Mouse (Mus musculus) B cell, adult 2 months (primary cell): ENCODE results near the gene Hist1h1c.
"Not testable (repeated sequence)": the region's sequence is repeated elsewhere in the genome, so short reads cannot be mapped to it uniquely, and the experiment has no call there.

Source experiments
- DNase-seq, 2 experiments: peaks; one replicate each; pipeline ENCODE4 v3.0.0; 2022

Hist1h1c gene

DNA sequence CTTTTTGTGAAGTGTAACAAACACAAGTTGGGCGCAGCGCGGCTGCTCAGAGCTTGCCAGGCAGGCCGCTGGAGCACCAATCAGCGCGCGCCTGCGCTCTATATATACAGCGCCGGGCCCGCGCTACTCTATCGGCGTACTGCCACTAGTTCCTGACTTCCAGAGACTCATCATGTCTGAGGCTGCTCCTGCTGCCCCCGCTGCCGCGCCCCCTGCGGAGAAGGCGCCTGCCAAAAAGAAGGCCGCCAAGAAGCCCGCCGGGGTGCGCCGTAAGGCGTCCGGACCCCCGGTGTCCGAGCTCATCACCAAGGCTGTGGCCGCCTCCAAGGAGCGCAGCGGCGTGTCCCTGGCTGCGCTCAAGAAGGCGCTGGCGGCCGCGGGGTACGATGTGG is at the start of gene Hist1h1c:
Hist1h1c (plus strand) TSS at position 132 of the 392 bp plus-strand sequence.
- DNase-seq = peak; percentile 95 to 96

DNA sequence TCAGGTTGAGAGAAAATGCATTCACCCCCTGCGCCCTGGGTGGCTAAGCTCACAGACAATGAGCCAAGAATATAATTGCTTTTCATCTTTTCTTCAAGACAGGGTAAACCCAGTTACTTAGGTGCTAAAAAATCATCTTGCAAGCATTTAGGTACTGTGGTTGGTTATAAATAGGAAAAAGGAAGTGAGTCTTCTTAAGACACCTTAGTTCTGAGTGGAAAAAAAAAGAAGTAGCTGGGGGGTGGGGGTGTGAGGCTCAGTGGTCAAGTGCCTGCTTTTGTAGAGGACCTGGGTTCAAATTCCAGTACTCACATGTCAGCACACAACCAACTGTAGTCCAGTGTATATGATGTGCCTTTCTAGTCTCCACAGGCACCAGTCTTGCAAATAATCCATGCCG is 49.7 kb upstream of the Hist1h1c start:
- peak in 1 of 2 experiments; percentile 14 for DNase-seq

DNA sequence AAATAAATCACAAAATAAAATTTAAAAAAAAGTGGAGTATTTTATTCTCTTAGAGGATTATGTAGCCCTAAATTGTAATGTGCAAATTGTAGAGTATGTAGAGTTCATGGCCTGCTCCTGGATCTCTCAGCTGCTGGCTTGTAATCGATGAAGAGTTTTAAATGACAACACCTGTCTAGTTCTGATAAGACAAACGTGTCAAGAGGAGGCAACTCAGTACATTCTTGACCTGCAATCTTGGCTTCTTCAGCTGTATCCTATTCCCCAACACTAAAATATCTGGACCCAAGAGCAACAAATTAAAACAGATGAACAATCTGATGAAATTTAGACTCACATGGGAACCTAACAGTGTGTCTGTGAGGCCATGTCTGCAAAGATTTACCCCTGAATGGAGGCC is 49.1 kb upstream of the Hist1h1c start:
- DNase-seq = no peak

DNA sequence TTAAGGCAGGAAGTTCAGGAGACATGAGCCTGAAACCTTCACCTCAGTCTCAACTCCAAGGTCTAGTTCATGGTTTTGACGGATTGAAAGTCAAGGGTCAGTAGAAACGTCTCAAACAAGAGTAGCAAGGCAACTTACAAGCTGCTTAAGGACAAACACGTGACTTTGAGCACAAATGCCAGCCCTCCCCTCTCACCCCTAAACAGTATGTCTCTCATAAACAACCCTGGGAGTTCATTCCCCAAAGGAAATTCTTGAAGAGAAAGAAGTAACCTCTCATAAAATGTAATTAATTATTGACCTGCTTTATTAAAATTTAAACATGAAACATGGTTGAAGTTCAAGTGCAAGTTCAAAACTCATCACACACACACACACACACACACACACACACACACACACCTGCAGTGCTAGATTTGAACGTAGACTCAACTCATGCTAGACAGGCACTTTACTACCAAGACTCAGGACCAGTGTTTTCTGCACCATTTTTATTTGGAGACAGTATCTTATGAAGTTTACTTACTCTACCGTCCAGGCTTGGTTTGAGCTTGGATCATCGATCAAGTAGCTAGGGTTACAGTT is 44.7 kb upstream of the Hist1h1c start:
- no peak for DNase-seq

DNA sequence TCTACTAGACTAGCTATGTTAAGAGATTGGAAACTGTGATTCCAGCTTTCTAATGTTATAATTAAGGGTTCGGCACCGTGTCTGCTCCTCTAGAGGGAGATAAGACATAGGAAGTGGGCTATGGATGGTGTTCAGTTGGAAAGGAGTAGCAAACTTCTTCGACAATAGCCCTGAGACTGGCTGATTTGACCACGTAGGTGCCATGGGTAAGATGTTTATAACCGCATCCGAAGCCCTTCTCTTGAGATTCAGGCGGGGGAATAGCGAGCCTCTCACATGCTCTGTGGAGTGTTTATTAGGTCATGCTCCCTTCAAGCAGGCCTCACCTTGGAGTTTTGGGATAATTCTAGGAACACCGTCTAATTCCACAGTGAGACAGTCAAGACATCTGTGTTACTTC is 43.7 kb upstream of the Hist1h1c start:
- no peak for DNase-seq

DNA sequence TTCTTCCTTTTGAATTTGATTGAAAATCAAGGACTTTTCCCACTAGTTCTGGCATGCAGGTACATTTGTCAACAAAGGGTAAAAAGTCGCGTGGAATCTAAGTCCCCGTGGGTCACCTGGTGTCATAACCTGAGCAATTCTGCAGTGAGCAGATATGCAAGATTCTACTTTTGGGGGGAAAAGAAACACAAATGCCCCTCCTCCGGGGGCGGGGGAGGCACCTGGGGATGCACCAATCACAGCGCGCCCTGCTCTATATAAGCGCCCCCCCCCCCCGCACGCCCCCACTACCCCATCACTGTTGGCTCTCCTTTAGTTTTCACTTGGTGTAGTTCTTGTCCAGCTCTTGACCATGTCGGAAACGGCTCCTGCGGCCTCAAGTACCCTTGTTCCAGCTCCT is 43.1 kb upstream of the Hist1h1c start, which contains the start of gene Hist1h1t:
Hist1h1t (plus strand) TSS at position 301 of the 400 bp plus-strand sequence.
- no peak for DNase-seq

DNA sequence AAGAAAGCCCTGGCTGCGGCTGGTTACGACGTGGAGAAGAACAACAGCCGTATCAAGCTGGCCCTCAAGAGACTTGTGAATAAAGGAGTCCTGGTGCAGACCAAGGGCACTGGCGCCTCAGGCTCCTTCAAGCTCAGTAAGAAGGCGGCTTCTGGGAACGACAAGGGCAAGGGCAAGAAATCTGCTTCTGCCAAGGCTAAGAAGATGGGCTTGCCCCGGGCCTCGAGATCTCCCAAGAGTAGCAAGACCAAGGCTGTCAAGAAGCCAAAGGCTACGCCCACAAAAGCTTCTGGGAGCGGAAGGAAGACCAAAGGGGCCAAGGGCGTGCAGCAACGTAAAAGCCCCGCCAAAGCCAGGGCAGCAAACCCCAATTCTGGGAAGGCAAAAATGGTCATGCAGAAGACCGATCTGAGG is 42.5 kb upstream of the Hist1h1c start:
- no peak for DNase-seq

DNA sequence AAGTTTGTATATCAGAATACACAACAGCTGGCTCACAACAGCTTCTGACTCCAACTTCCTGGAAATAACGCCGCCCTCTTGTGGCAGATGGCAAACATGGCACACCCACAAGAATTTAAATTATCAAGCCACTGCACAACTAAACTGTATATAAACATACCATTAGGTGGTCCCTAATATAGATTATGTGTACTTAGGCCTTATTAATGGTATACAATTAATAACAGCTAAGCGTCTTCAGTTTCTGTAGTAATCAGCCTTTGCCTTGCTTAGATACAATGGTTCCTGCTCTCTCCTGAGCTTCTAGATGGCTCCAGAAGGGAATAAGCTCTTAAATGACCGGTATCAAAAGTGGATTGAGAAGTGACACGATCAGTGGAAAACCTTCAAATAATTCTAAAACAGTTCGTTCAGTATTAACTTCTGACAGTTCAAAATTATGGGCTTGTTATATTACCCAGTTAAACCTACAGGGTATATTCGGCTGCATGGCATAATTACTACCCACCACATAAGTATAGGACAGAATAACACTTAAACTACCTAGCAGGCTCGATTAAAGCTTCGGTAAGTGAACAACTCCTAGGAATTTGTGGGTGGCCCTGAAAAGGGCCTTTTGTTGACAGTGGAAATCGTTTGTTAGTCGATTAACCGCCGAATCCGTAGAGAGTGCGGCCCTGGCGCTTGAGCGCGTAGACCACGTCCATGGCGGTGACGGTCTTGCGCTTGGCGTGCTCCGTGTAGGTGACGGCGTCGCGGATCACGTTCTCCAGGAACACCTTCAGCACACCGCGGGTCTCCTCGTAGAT is 40.9 kb upstream of the Hist1h1c start:
- peak; percentile 78 to 81 for DNase-seq

DNA sequence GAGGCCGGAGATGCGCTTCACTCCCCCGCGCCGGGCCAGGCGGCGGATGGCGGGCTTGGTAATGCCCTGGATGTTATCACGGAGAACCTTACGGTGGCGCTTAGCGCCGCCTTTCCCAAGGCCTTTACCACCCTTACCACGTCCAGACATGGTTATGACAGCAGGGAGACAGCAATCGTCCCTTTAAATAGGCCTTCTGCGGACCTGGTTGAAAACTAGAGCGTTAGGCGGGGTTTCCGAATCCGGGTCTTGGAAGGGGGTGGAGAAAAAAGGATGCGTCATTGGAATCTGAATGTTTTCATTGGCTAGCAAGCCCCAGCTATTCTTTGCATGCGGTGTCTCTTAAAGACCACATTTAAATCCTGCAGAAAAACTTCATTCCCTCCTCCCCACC is 40.3 kb upstream of the Hist1h1c start, which contains the start of gene Hist1h4c:
Hist1h4c (minus strand) TSS at position 155 of the 394 bp plus-strand sequence.
- DNase-seq = peak; percentile 99 to 100

DNA sequence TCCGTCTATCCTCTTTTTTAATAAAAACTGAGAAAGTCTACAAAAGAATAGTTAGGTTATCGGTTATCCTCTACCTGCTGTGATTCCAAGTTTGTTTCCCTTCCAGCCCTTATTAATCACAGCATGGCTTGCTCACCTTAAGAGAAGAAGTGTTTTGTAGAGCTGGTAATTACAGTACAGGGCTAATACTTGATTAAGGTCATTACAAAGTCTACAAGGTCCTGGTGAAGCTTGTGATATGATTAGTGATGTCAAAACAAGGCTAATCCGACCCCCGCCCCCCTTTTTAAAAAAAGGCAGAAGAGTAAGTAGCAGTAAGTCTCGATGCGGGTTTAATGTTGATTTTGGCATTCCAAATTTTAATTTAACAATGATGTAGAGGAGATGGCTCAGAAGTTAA is 39.6 kb upstream of the Hist1h1c start:
- DNase-seq = no peak

DNA sequence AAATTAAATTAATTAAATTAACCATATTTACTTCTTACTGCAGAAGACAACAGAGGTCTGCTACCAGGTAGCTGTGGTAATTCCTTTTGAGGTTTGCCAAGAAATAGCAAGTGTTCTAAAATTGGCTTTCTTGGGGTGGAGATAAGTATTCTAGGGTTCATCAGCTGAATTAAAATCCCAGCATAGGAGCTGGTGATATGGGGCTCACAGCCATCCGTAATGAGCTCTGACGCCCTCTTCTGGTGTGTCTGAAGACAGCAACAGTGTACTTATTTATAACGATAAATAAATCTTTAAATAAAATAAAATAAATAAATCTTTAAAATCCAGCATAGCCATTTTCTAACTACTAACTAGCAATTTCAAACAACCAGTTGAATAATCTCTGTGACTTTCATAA is 38.8 kb upstream of the Hist1h1c start:
- DNase-seq = peak in 1 of 2 experiments; percentile 1

DNA sequence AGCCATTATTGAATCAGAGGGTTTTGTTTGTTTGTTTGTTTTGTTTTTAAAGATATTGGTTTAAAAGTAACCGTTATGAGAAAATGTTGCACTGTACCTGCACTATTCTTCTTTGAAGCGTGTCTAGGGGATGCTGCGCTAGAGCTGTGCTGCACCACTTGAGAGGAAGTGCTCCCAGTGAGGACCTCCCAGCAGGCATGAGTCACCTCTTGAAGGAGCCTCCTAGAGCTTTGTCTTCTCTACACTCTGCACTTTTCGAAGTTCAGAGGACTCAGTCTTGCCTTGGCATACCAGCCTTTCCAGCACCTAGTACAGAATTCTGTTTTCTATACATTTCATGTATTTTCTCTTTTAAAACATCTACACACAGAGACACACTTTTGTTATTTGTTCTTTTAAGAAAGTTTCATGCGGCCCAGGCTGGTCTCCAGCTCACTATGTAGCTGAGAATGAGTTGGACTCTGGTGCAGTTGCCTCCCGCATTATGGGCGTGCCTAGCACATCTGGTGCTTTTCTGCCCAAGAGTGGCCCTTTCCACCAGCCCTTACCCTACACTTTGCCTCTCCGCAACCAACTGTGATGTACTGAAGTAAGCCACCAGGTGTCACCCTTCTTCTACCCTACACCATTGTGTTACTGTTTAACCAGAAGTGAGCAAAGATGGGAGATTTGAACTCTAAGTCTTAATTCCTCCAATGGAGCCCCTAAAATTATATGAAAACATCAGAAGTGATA is 37.7 kb upstream of the Hist1h1c start:
- DNase-seq = peak; percentile 82 to 85

DNA sequence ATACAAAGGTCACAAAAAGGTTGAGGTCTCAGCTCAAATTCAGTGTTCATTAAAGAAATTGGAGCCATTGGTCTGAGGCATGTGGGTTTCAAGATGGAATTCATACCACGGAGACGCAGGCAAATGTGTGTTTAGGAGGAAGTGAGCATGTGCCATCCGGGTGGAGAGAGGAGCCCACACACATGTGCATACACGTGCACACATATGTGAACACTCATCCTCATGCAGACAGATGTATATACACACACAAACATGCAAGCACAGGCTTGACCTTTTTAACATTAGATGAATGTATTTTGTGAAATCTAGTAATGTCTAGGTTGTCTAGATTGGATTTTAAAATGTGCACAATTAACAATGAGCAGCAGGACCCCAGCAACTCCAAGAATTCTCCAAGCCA is 36.4 kb upstream of the Hist1h1c start:
- no peak for DNase-seq

DNA sequence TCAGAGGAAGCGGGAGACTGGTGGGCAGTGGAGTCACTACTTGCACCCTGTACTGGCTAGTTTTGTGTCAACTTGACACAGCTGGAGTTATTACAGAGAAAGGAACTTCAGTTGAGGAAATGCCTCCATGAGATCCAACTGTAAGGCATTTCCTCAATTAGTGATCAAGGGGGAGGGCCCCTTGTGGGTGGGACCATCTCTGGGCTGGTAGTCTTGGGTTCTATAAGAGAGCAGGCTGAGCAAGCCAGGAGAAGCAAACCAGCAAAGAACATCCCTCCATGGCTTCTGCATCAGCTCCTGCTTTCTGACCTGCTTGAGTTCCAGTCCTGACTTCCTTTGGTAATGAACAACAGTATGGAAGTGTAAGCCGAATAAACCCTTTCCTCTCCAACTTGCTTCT is 35.8 kb upstream of the Hist1h1c start:
- not testable (repeated sequence) for DNase-seq

DNA sequence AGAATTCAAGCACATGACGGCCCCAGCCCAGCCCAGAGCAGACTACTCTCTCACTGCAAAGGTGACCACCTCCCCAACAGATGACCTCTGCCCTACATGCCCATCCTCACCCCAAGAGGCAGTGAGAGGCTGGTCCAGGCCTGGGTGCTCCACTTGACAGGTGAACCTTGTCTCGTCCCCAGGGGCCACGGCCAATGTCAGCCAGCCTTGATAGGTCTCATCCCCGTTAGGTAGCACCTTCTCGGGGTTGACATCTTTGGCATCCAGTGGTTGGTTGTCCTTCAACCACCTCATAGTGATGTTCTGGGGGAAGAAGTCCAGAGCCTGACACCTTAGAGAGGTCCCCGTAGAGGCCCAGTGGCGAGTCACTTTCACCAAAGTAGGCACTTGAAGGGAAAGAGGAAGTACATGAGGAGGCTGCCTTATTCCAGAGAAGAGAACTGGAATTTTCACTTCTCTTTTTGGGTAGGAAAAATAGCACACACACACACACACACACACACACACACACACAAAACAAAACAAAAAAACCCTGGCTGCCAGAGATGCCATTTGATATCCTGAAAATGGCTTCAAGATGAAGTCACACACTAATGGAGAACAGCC is 32.8 kb upstream of the Hist1h1c start:
- DNase-seq = no peak

DNA sequence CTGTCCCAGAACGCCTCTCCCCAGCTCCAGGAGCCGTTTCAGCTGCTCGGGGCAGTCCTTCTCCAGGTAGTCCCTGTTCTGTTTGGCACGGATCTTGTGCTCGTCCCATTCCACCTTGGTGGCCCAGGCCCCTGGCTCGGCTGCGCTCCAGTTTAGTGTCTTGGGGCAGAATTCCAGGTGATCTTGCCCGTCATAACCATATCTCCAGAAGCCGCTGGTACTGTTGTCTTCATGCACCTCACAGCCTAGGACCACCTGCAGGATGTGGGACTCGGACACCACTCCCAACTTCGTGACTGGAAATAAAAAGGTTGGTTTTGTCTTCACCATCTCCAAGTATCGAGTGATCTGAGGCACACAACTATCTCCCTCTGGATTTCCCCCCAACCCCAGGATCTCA is 31.8 kb upstream of the Hist1h1c start:
- no peak for DNase-seq

DNA sequence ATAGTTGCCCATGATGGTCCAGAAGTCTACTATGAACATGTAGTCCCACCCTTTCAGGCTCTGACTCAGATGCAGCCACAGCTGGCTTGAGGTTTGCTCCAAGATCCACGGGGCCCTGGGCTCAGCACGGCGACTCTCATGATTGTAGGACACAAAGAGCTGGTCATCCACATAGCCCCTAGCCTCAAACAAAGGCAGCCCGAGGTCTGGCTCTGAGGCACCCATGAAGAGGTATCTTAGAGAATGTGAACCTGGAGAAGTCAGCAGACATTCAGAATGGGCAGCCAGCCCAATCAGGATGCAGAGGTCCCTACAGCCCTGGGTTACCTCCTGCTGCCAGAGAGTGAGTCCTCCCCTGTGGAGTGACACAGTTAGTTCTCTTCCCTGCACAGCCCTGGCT is 30.6 kb upstream of the Hist1h1c start:
- DNase-seq = no peak

DNA sequence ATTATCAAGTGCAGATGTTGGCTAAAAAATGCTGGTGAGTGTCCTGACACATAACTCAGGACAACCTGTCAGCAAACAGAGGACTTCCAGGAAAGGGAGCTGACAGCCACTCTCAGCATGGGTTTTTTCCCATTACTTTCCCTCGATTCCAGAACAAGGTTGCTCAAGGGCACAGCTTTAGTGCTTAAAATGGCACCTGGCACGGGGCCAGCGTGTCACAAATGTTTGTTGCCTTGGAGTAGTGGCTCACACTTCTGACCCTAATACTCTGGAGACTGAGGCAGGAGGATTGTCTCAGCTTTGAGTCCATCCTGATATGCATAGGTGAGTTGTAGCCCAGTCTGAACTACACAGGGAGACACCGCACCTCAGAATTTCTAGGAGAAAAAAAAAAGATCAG is 30.0 kb upstream of the Hist1h1c start:
- no peak for DNase-seq

DNA sequence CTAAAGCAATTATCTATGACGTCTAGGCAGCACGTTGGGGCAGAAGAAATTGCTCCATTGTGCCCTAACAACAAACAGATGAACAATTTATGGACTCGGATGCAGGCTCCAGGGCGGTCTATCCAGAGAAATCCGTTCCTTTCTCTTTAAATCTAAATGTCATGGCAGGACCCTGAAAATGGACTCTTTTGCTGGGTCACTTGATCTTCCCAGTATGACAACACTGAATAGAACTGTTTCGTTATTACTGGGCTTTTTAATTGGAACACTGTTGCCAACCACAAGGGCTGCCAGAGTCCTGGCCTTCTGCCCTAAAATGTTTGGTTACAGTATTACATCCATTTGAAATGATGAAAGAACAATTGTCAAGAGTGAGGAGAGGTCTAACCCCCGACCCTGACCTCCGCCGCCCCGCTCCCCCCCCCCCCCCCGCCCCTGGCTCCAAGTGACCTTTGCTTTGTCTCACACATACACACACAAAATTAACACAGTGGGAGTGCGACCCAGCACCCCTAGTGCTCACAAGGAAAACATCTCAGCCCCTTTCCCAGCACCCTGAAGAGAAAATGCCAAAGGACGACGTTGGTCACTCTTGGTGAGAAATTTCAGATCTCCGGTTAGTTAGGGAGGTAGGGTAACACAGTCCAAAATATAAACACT is 28.8 kb upstream of the Hist1h1c start:
- no peak for DNase-seq

DNA sequence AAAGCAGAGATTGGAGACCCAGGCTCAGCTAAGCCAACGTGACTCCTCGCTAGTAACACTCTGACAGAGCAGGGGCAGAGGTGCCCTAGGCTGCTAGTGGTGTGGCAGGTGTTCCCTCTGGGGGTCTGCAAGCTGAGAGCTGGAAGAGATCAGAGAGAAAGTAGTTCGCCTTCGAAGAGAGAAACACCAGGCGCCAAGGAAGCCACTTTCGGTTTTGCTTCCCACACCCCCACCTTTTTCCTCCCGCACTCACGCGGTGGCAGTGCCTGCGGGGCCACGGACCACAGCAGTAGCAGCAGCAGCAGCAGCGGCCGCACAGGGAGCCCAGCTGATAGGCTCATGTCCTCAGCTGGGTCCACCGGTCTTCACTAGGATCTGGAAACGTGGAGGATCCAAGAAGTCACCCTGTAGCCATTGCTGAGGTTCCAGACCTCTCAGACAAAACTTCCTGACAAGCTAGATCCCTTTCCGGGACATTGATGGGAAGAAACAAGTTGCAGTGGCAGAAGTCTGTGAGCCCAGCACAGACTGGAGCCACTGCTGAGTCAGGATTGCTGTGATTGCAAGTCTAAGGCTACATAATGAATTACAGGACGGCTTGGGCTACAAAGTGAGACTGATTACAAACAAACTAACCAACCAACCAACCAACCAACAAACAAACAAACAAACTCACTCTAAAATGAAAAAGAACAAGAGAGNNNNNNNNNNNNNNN is 28.1 kb upstream of the Hist1h1c start, which contains the start of gene Hfe:
Hfe (minus strand) TSS at position 481 of the 716 bp plus-strand sequence.
- DNase-seq = peak; percentile 73 to 75

DNA sequence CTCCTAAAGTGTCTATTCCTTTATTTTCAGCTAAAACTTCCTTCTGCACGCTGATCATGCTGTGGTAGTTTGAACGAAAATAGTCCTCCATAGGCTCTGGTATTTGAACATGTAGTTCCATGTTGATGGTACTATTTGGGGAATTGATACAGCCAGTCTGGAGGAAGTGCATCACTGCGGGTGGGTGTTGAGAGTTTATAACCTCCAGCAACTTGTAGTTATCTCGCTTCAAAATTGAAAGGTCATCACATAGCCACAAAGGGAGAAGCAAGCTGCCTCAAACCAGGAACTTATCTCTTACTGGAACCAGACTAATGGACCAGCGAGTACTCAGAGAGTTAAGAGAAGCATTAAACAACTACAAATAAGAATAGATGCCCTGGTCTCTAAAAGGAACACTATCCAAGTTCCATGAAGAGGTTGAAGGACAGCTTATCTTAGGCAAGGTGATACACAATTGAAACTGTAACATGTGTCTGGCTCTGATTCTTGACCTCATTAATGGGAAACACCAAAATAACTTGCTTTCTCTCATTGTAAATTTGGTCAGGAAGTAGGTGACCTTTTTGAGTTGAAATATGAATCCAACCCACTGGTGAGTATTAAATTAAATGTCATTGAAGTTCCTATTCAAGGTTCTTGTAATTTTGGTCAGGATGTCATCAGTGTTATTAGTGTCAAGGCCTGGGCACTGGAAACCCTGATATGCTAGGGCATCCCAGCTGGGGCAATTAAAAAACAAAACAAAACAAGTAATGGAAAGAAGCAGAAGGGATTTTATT is 22.2 kb upstream of the Hist1h1c start:
- no peak for DNase-seq
